Mouse (Mus musculus) c-Kit-positive CD71-positive TER-119-negative erythroid progenitor cells, embryonic 14.5 days (primary cell): Measurements from ENCODE around the gene Pla2g15.
"Not testable (repeated sequence)": the region's sequence is repeated elsewhere in the genome, so short reads cannot be mapped to it uniquely, and the experiment has no call there.

ENCODE experiments used
- DNase-seq: peaks from one replicate; pipeline ENCODE4 v3.0.0-alpha.2; 2013; ENCODE audit warnings: low read depth

Gene Pla2g15

DNA sequence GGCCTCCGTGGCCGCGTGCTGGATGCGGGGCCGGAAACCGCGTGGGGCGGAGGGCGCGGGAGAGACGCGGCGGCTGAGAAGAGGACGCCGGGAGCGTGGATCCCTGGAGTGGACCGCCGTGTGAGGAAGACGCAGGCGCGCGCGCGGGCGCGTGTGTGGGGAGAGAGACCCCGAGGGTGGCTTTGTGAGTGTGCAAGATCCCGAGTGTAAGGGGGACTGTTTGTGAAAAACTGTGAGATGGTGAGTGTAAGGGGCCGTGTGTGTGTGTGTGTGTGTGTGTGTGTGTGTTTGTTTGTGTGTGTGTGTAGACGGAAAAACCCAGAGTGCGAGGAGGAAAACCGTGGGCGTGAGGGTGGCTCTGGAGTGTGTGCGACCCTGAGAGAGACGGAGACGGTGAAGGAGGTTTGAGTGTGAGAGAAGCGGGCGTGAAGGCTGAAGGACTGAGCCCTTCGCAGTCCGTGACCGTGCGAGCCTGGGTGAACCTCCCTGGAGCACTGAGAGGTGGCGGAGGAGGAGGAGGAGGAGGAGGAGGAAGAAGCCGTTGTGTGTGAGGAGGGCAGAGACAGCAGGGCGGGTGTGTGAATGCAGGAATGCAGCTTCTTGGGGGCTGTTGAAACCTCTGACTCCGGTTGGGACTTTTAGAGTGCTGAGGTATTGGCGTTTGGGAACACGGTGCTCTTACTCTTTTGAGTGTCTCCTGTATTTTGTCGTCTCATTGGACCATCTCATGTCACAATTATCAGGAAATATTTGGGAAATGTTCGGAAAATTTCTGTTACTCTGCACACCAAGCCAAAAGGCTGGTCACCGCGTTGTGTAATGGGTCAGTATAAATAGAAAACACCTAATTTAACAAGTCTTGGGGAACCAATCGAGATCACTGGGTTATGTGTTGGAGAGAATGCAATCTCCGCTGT lies 19.1 kb downstream of the Pla2g15 start:
- no peak for DNase-seq

- no peak for DNase-seq
Measured at GRCm38 (mm10) chr8:106169934-106170480, 19.8 kb downstream of the Pla2g15 start.

DNA sequence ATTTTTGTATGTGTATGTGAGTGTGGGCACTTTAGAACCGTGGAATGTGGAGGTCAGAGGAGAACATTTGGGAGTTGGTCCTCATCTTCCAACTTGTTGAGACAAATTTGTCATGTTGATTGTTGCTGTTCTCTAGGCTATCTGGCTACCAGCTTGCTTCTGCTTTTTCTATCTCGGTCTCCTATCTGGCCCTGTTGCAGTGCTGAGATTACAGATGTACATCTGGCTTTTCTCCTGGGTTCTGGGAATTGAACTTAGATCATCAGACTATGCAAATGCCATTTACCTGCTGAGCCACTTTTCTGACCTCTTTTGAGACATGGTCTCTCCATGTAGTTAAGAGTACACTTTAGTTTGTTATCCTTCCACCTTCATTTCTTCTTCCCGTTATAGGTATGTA lies 23.4 kb downstream of the Pla2g15 start:
- DNase-seq: no peak

- no peak for DNase-seq
Measured at GRCm38 (mm10) chr8:106176891-106177290, 26.7 kb downstream of the Pla2g15 start.

DNA sequence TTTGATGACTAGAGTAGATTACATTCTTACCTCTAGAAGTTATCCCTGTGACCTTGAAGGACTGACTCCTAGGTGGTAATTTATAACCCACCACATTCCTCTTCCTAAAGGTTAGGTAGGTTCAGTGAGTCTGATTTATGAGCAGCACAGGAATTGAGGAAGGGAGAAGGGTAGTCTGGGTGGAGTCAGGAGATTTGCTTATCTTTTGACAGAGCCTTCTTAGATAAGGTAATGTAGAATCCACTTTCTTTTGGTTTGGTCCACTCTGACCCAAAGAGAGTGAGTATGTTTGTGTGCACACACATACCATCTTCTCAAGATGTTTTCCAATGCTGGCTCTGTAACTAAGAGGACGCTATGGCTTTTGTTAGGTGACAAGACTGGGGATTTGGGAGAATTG lies 27.4 kb downstream of the Pla2g15 start:
- DNase-seq: no peak

DNA sequence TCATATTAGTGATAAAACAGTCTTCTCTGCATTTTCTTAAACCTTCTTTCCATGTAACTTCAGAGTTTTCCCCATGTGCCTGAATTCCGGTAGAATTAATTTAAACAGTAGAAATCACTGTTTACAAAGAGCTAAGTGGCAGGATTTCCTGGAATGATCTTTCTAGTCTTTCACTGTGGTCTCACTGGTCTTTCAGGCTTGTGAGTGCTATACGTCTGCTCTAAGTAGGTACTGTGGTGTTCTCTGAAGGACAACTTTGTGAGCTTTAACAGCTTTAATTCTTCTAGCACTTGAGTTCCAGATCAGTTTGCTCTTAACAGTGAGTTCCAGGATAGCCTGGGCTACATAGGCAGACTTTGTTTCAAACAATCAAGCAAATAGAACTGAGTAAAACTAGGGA lies 28.2 kb downstream of the Pla2g15 start:
- DNase-seq: no peak

DNA sequence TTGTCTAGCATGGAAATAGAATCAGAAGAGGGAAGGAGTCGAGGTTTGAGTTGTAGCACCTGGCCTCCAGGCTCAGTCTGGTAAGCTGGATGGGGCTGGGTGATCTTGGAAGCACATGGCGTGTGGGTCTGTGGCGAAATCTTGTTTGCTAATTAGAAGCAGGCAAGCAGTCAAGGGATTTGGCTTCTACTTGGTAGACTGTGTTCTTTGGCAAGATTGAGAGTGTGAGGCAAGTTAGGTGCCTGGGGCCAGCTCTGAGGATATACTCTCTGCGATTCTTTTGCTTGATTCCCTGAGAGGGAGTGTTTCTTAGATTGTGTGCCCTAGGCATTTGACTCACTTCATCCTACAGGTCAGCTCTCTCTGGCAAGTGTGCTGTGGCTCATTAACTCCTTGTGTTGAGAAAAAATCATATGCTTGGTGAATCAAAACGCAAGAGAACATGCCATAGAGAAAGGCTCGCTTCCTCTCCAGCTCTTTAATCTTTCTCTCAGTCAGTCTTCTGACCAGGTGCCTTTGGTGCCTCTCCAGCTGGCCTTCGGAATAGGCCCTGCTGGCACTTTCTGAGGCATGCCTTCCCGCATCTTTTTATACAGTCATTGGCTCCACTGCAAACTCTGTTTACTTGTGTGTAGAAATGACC lies 35.5 kb downstream of the Pla2g15 start:
- no peak for DNase-seq

- no peak for DNase-seq
Measured at GRCm38 (mm10) chr8:106186394-106186793, 36.2 kb downstream of the Pla2g15 start.

DNA sequence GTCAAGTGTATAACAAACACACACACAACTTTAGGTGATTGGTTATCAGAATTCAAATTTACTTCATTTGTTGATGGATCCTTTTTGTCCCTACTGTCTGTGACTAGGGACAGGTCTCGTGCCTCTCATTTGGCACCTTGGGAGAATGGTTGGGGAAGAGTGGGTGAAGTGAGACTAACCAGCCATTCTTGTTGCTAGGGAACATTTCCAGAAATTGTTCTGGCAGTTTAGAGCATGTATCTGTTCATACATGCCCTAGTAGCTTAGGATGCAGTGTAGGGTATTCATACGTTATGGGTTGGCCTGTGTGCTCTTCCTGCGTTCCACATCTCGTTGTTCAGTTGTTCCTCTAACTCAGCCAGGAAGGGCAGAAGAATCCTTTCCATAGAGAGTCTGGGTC lies 39.0 kb downstream of the Pla2g15 start:
- DNase-seq: no peak

DNA sequence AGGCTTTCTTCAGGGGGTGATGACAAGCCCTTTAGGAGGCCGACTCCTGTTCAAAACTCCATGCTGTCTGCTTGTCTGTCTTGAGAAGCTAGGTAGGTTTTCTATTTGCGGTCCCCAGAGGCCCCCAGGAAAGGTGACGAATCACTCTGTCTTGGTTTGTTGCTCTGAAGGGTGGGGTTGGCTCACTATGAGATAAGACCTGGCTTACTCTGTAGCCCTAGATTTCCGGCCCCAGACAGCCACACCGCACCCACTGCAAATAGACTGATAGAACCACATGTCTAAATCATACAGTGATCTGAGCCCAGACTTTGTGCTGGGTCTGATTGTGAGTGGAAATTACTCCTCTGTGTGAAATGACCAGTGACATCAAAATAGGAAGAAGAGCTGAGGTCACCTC lies 41.4 kb downstream of the Pla2g15 start:
- DNase-seq: peak; percentile 59

- no peak for DNase-seq
Measured at GRCm38 (mm10) chr8:106193162-106193561, 43.0 kb downstream of the Pla2g15 start.

- no peak for DNase-seq
Measured at GRCm38 (mm10) chr8:106194062-106194461, 43.9 kb downstream of the Pla2g15 start.

DNA sequence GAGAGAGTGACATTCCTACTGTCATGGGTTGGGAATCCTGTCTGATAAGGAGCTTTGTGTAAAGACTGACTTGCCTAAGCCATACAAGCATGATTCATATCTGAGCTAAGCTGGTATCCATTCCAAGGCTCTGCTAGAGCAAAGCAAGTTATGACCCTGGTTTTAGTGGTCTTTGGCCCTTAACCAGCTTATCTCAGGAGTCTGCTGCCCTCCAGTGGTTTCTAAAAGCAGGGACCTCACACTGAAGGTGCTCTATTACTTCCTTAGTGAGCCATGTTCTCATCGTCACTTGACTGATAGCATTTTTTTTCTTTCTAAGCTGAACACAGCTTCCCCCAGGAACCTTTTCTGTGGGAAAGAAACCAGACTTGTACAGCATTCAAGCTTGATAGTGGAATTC lies 48.5 kb downstream of the Pla2g15 start:
- peak; percentile 40 for DNase-seq

GRCm38 (mm10) chr8:106199596-106199995 lies 49.4 kb downstream of the Pla2g15 start:
- not testable (repeated sequence) for DNase-seq

GRCm38 (mm10) chr8:106210035-106210731 lies 60.0 kb downstream of the Pla2g15 start:
- DNase-seq: peak; percentile 41

- peak; percentile 86 for DNase-seq
Measured at GRCm38 (mm10) chr8:106210821-106211345, 60.7 kb downstream of the Pla2g15 start, which contains the start of the genes Slc7a6os and Prmt7. Gene Slc7a6os (minus strand): TSS chr8:106210935. Gene Prmt7 (plus strand): TSS chr8:106210936.

DNA sequence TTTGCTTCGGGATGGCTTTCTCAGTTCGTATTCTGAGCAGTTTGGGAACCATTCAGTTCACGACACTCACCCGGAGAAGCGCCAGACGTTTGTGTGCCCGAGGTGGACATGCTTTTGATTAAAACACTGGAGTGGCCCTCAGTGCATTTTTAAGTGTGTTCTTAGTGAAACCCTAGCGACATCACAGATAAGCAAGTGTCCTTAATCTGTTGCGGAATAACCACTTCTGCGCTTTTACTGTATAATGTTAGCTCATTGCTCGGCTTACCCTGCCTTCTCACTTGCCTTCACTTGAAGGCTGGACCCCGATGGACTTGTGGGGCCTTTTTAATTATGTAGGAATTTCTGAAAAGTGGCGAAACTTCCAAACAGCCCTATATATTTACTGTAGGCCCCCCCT lies 61.2 kb downstream of the Pla2g15 start:
- peak; percentile 24 for DNase-seq

DNA sequence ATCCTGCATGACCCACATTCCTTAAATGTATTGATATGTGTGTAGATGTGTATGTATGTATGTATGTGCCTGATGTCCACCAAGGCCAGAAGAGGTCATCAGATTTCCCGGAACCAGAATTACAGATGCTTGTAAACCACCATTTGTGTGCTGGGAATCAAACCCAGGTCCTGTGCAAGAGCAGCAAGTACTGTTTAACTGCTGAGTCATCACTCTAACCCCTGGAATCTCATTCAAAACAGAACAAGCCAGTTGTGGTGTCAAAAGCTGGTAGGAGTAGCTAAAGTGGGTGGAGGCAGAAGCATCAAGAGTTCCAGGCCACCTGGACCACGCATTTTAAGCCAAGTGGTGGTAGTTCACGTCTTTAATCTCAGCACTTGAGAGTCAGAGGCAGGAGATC lies 63.8 kb downstream of the Pla2g15 start:
- DNase-seq: no peak
